Mouse (Mus musculus): ENCODE results near the gene Pop7.

The Pop7 gene

GRCm38 (mm10) chr5:137501709-137502666 lies at the start of gene Pop7:
Gene Pop7, minus strand, starts transcription at chr5:137502518.
- 2% methylated on average over 64 of the region's 64 CpGs for WGBS

DNA sequence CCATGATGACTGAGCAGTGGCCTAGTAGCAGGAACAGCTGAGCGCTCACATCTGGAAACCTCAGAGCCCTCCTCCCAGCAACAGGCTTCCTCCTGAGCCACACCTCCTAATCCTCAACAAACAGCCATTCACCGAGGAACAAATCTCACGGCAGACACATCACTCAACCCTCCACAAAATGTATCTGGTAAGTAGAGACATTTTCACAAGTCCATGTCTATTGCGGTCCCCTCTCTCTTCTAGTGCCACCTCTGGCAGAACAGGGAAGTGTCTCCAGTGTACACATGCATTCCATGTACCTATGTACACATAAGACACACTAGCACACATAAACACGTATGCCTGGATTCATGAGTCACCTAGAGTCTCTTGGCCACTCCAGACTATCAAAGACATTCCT lies 48.8 kb upstream of the Pop7 start:
- 73% methylated on average over 5 of the region's 5 CpGs for WGBS

- WGBS: 94% methylated on average over 2 of the region's 2 CpGs
Measured at GRCm38 (mm10) chr5:137549840-137550239, 47.5 kb upstream of the Pop7 start.

DNA sequence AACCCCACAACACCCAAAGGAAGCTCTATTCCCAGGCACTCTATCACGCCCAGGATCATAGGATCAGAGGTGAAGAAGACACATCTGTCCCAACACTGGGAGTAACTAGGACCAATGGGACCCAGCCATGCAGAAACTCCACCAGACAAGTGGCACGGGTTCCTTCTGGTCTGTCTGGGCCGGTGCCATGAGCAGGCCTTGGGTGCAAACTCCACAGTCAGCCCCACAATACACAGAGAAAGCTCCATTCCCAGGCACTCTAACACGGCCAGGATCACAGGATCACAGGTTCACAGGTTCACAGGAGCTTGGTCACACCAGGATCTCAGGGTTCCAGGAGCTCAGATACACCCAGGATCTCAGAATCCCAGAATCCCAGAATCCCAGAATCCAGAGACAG lies 43.3 kb upstream of the Pop7 start:
- 80% methylated on average over 4 of the region's 4 CpGs for WGBS

- 73% methylated on average over 6 of the region's 6 CpGs for WGBS
Measured at GRCm38 (mm10) chr5:137544926-137545325, 42.6 kb upstream of the Pop7 start.

DNA sequence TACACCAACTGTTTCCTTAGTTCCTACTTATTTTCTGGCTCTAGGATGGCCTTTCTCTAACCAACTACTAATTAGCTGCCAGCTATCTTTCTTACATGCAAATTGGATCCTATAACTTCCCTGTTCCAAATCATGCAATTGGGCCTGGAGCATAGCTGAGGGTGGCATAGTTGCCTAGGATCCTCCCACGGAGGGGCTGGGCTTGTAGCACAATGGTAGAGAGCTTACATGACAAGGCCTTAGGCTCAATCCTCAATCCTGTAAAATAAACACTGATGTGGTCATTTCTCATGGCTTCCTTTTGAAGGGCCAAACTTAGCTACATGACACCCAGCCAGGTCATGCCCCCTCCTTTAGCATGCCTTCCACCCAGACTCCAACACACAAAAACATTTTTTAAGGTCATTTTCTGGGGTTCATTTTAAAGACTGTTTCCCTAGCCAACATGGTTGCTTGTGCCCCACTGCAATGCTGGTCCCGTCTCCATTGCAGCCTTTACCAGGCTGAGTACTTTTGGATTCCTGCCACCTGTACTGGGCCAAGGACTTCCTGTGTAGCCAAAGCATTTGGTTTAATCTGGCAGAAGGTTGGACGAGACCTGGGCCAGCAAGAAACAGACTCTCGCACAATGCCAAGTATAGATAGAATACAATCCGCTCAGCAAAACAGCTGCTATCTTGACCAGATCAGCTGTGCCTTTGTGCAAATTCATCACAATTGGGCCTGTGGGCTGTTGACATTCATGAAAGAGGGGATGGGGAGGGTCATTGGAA lies 39.6 kb upstream of the Pop7 start:
- 53% methylated on average over 5 of the region's 5 CpGs for WGBS

DNA sequence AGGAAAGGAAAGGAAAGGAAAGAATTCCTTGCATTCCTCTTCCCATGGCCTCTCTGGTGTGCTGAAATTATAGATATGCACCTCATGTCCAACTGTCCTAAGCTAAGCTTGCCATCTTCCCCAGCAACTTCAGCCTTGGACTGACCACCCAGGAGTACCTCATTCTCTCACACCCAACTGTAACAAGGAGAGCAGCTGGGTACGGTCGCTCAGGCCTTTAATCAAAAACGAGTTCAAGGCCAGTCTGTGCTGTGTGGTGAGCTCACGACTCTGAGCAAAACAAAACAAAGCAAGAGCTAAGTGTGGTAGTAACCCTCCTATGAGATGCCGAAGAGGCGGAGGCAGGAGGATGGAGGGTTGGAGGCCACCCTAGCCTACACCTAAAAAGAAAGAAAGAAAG lies 38.7 kb upstream of the Pop7 start:
- 82% methylated on average over 6 of the region's 6 CpGs for WGBS

DNA sequence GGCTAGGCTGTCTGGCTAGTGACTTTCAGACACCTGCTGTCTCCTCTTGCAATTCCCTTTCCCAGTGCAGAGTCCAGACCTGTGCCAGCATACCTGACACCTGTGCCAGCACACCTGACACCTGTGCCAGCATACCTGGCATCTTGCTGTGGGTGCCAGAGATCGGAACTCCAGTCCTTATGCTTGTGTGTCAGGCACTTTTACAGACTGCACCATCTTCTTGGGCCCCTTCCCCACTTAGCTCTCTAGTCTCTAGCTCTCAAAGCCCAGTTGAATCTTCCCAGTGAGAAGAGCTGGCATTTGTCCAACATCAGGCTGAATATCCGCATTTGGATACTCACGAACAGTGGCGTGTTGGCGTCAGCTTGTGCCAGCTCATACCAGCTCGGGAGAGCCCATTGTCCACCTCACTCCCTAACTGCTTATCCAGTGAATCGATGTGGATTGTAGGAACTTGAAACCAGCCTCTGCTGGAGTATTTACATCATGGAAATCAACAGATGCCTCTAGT lies 37.0 kb upstream of the Pop7 start:
- 20% methylated on average over 7 of the region's 7 CpGs for WGBS

DNA sequence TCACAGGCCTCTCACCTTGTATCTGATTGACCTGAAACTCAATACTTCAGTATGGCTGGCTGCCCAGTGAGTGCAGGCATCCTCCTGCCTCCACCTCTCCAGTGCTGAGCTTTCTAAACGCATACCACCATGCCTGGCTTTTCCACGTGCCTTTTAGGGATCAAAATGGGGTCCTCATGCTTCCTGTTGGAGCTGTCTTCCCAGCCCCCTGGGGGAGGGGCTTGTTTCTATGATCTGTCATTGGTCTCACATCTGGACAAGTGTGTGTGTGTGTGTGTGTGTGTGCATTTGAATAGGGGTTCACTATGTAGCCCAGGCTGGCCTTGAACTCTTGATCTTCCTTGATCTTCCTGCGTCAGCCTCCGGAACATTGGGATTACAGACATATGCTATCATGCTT lies 35.1 kb upstream of the Pop7 start:
- WGBS: 75% methylated on average over 4 of the region's 4 CpGs

DNA sequence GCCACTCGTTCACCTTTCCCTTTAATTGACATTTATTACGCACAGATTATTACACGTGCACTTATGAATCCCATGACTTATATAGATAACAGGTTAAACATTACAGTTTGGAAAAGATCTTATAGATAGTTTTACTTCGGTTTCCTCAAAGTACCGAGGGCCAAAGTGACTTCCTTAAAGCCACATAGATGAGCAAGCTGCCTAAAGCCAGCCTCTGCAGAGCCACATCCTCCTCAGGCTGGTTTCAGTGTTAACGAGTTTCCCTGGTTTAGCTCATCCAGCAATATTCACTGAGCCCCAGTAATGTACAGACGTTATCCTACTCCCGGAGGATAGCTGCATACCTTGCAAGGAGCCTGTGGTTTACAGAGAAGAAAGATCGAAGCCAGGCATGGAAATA lies 33.0 kb upstream of the Pop7 start:
- 82% methylated on average over 9 of the region's 9 CpGs for WGBS

- WGBS: 98% methylated on average over 3 of the region's 3 CpGs
Measured at GRCm38 (mm10) chr5:137534762-137535161, 32.4 kb upstream of the Pop7 start.

- under 1% methylated on average over 40 of the region's 40 CpGs for WGBS
Measured at GRCm38 (mm10) chr5:137533117-137533827, 31.0 kb upstream of the Pop7 start, which contains the start of the genes Epo and Gnb2. Gene Epo, minus strand, starts transcription at chr5:137533242. Gene Gnb2, minus strand, starts transcription at chr5:137533510.

DNA sequence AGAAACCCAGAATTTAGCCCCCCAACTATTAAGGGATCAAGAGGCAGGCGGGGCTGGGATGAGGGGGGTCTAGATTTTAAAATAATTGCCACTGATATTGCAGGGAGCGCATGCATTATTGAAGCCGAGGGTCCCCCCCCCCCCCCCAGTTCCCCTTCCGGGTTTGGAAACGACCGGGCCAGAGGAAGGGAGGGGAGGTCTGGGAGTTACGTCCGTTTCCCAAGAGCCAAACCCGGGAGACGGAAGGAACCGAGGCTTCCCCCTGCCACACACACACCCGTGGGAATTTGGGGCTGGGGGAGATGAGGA lies 30.4 kb upstream of the Pop7 start:
- WGBS: 0% methylated on average over 12 of the region's 12 CpGs

- WGBS: under 1% methylated on average over 19 of the region's 19 CpGs
Measured at GRCm38 (mm10) chr5:137532131-137532807, 30.0 kb upstream of the Pop7 start.

DNA sequence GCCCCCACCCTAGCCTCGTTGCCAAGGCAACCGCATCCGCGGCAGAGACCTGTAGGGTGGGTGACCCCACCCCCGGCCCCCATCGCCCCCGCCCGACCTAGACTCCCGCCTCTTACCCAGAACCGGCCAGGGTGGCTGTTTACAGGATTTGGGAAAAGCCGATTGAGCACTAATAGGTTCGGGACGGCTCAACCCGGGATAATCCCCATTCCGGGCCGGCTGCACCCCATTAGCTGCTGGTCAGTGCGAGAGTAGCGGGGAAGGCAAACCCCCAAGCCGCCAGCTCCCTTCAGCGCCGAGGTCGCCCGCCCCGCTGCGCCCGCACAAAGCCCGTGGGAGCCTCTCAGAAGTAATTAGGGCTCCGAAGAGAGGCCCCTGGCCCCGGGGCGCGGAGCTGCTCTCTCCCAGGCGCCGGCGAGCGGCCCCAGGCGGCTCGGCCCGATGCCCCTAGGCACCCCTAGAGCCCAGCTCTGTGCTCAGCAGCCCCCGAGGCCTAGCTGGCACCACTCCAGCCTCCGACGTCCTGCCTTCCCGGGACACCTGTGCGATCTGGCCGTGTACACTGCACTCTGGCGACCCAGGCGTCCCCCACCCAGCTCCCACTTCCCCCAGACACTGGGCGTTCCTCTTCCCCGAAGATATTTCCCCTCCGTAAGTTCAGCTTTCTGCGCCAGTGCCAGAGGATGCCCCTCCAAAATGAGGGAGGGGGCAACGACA lies 29.3 kb upstream of the Pop7 start:
- WGBS: 1% methylated on average over 51 of the region's 51 CpGs

GRCm38 (mm10) chr5:137530588-137531413 lies 28.5 kb upstream of the Pop7 start:
- under 1% methylated on average over 46 of the region's 46 CpGs for WGBS

GRCm38 (mm10) chr5:137530075-137530474 lies 27.8 kb upstream of the Pop7 start:
- 35% methylated on average over 8 of the region's 8 CpGs for WGBS

DNA sequence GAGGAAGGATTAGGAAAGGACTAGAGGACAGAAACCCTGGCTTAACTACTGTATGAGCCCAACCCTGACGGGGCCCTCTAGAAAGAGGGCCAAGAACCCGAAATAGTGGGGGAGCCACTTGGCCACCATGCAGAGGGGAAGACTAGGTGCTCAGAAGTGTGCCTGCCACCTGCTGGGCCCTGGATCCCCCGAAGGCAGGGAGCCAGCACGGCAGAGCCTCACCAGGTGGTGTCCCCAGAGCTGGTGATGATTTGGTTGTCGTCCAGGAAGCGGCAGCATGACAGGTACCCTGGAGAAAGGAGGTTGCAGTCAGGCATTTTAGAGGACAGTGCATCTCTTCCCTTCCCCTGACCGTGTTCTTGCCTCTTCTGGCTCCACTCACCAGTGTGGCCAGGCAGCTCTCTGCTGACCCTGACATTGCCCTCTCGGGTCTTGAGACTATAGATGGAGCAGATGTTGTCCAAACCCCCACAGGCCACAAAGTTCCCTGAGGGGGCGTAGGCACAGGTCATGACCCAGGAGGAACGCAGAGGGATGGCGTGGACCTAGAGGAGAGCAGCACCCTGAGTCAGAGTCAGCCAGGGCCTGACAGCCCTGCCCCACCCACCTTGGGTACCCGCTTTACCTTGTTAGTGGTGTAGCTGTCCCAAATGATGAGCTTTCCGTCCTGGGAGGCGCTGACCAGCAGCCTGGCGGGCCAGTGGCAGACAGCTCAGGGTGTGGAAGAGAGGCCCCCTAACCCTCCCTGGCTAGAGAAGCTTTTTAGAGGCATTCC lies 27.1 kb upstream of the Pop7 start:
- 55% methylated on average over 15 of the region's 15 CpGs for WGBS

Data from cerebral cortex, adult 2 months (tissue).